Mouse (Mus musculus): ENCODE results near the gene Prkca.

Gene Prkca

GRCm38 (mm10) chr11:108336445-108336844, 7.3 kb downstream of the Prkca start:
- DNase-seq = no peak

GRCm38 (mm10) chr11:108335536-108335935, 8.2 kb downstream of the Prkca start:
- no peak for DNase-seq

- no peak for DNase-seq
Observed at GRCm38 (mm10) chr11:108334658-108335057, 9.1 kb downstream of the Prkca start.

- DNase-seq = no peak
Observed at GRCm38 (mm10) chr11:108333583-108334379, 9.9 kb downstream of the Prkca start.

GRCm38 (mm10) chr11:108333006-108333405, 10.7 kb downstream of the Prkca start:
- DNase-seq = no peak

- no peak for DNase-seq
Observed at GRCm38 (mm10) chr11:108330818-108331217, 12.9 kb downstream of the Prkca start.

GRCm38 (mm10) chr11:108325943-108326342, 17.8 kb downstream of the Prkca start:
- DNase-seq = no peak

- DNase-seq = no peak
Observed at GRCm38 (mm10) chr11:108322156-108322555, 21.6 kb downstream of the Prkca start.

GRCm38 (mm10) chr11:108320561-108320960, 23.2 kb downstream of the Prkca start:
- no peak for DNase-seq

- no peak for DNase-seq
Observed at GRCm38 (mm10) chr11:108319162-108319561, 24.6 kb downstream of the Prkca start.

GRCm38 (mm10) chr11:108317878-108318277, 25.9 kb downstream of the Prkca start:
- DNase-seq = no peak

- no peak for DNase-seq
Observed at GRCm38 (mm10) chr11:108315736-108316135, 28.0 kb downstream of the Prkca start.

GRCm38 (mm10) chr11:108312516-108312915, 31.2 kb downstream of the Prkca start:
- no peak for DNase-seq

- no peak for DNase-seq
Observed at GRCm38 (mm10) chr11:108311912-108312311, 31.8 kb downstream of the Prkca start.

GRCm38 (mm10) chr11:108309791-108310190, 33.9 kb downstream of the Prkca start:
- DNase-seq = peak; percentile 14

GRCm38 (mm10) chr11:108308253-108308652, 35.5 kb downstream of the Prkca start:
- no peak for DNase-seq

GRCm38 (mm10) chr11:108307258-108307657, 36.5 kb downstream of the Prkca start:
- no peak for DNase-seq

- DNase-seq = no peak
Observed at GRCm38 (mm10) chr11:108303787-108304186, 39.9 kb downstream of the Prkca start.

- DNase-seq = no peak
Observed at GRCm38 (mm10) chr11:108301796-108302490, 41.8 kb downstream of the Prkca start.

GRCm38 (mm10) chr11:108301036-108301435, 42.7 kb downstream of the Prkca start:
- DNase-seq = no peak

- DNase-seq = no peak
Observed at GRCm38 (mm10) chr11:108300443-108300842, 43.3 kb downstream of the Prkca start.

GRCm38 (mm10) chr11:108299913-108300312, 43.8 kb downstream of the Prkca start:
- no peak for DNase-seq

GRCm38 (mm10) chr11:108297956-108298355, 45.8 kb downstream of the Prkca start:
- DNase-seq = no peak

GRCm38 (mm10) chr11:108295373-108295772, 48.4 kb downstream of the Prkca start:
- no peak for DNase-seq
